Mouse (Mus musculus) liver, embryonic 13.5 days (tissue): ENCODE measurements around the gene Pxmp4. TPM values are rescaled to one million over a fixed set of nuclear protein-coding genes. Genes with fewer than 3 reads are reported as not detected.
A peak's percentile ranks its signal among the peaks of the same experiment; 100 is the strongest.

Experiments used
- ATAC-seq: fragments of 200-750 bp; cut with Nextera tagmentation; 2 replicates; pipeline ENCODE4 v1.8.0; 2017; ENCODE audit warnings: low read depth, mild to moderate bottlenecking, moderate number of reproducible peaks, moderate library complexity
- DNase-seq: peaks from one replicate; pipeline ENCODE4 v3.0.0; 2022
- H3K27ac ChIP-seq: fragments of 300-500 bp; sonication (generic); 2 replicates; pipeline ENCODE4 v1.5.1; 2015; ENCODE audit warnings: moderate library complexity, mild to moderate bottlenecking, inconsistent platforms
- H3K27me3 ChIP-seq: fragments of 300-500 bp; sonication (generic); 2 replicates; pipeline ENCODE4 v1.6.1; 2015; ENCODE audit warnings: mild to moderate bottlenecking, inconsistent platforms
- H3K36me3 ChIP-seq: fragments of 300-500 bp; sonication (generic); 2 replicates; pipeline ENCODE4 v1.6.1; 2015; ENCODE audit warnings: mild to moderate bottlenecking, inconsistent platforms
- H3K4me1 ChIP-seq: fragments of 300-500 bp; sonication (generic); replicated peaks from 2 replicates; pipeline ENCODE4 v1.6.1; 2015; ENCODE audit warnings: inconsistent platforms
- H3K4me2 ChIP-seq: fragments of 300-500 bp; sonication (generic); 2 replicates; pipeline ENCODE4 v1.6.1; 2015; ENCODE audit warnings: inconsistent platforms, mild to moderate bottlenecking, moderate library complexity
- H3K4me3 ChIP-seq: fragments of 300-500 bp; sonication (generic); replicated peaks from 2 replicates; pipeline ENCODE4 v1.5.1; 2015; ENCODE audit warnings: mild to moderate bottlenecking, inconsistent platforms
- H3K9ac ChIP-seq: fragments of 300-500 bp; sonication (generic); 2 replicates; pipeline ENCODE4 v1.6.1; 2015; ENCODE audit warnings: mild to moderate bottlenecking, inconsistent platforms
- H3K9me3 ChIP-seq: fragments of 300-500 bp; sonication (generic); replicated peaks from 2 replicates; pipeline ENCODE4 v1.6.1; 2016; ENCODE audit warnings: inconsistent platforms
- WGBS: fragments of 180-500 bp; shearing (Covaris S2); methylation state at CpG from one replicate; pipeline ENCODE4 v1.1.7; 2015; ENCODE audit not compliant: insufficient replicate concordance; 5-methylcytosine and 5-hydroxymethylcytosine counted together
- polyA plus RNA-seq: library from polyadenylated mRNA; unstranded; fragments of >200 nt; fragmentation: Nextera tagmentation; extraction: Ambion mirVana; gene quantifications from 2 replicates; pipeline ENCODE4 v1.2.1, GENCODE M21; 2015

Gene Pxmp4
- polyA plus RNA-seq, 1 experiment from 2014 or later, result 28.9 TPM

GRCm38 (mm10) chr2:154609050-154609767 lies 5.7 kb upstream of the Pxmp4 start:
- Histone ChIP-seq H3K27ac (no peak overlapping the region), H3K4me1 (peaks cover 48% of the 10 kb centered on the region), H3K4me2 (0 out of 2 replicates have a peak overlapping the region, but pooled peaks have one; percentile 8), H3K9ac (0 out of 2 replicates have a peak overlapping the region, but pooled peaks have one; percentile 3), H3K27me3 (no peaks in the 10 kb centered on the region), H3K36me3 (no peaks in the 10 kb centered on the region), H3K9me3 (no peaks in the 10 kb centered on the region), H3K4me3 (no peak overlapping the region)
- 42% methylated on average over 10 of the region's 10 CpGs for WGBS
- DNase-seq (no peak), ATAC-seq (no peak)

GRCm38 (mm10) chr2:154606965-154607364 lies 3.5 kb upstream of the Pxmp4 start:
- Histone ChIP-seq H3K36me3 (no peaks in the 10 kb centered on the region), H3K4me2 (no peak overlapping the region), H3K27ac (no peak overlapping the region), H3K27me3 (no peaks in the 10 kb centered on the region), H3K9me3 (no peaks in the 10 kb centered on the region), H3K9ac (no peak overlapping the region), H3K4me3 (no peak overlapping the region), H3K4me1 (peaks cover 47% of the 10 kb centered on the region)
- DNase-seq, result no peak
- WGBS, result 76% methylated on average over 1 of the region's 1 CpGs
- no peak for ATAC-seq

- Histone ChIP-seq H3K9me3 (no peaks in the 10 kb centered on the region), H3K36me3 (no peaks in the 10 kb centered on the region), H3K4me2 (peak overlapping the region; percentile 80), H3K27me3 (no peaks in the 10 kb centered on the region), H3K4me1 (peaks cover 50% of the 10 kb centered on the region), H3K4me3 (peak overlapping the region; percentile 54), H3K27ac (peak overlapping the region; percentile 87), H3K9ac (peak overlapping the region; percentile 72)
- ATAC-seq (no peak), DNase-seq (no peak)
- WGBS, result 16% methylated on average over 7 of the region's 7 CpGs
Observed at GRCm38 (mm10) chr2:154604156-154604555, 648 bp upstream of the Pxmp4 start.

GRCm38 (mm10) chr2:154603007-154603637 lies 386 bp downstream of the Pxmp4 start:
- H3K4me3 ChIP-seq, result peak overlapping the region; percentile 78
- no peaks in the 10 kb centered on the region for H3K36me3 ChIP-seq
- no peaks in the 10 kb centered on the region for H3K9me3 ChIP-seq
- H3K4me1 ChIP-seq, result peaks cover 50% of the 10 kb centered on the region
- ATAC-seq (no peak), DNase-seq (no peak)
- 4% methylated on average over 22 of the region's 22 CpGs for WGBS
- H3K9ac ChIP-seq, result peak overlapping the region; percentile 91
- H3K27me3 ChIP-seq, result no peaks in the 10 kb centered on the region
- peak overlapping the region; percentile 77 for H3K4me2 ChIP-seq
- H3K27ac ChIP-seq, result peak overlapping the region; percentile 91

- Histone ChIP-seq H3K4me2 (peak overlapping the region; percentile 17; the same call in 1 of the 2 replicates), H3K27ac (no peak overlapping the region), H3K9ac (no peak overlapping the region), H3K4me3 (no peak overlapping the region), H3K9me3 (no peaks in the 10 kb centered on the region), H3K27me3 (no peaks in the 10 kb centered on the region), H3K4me1 (peaks cover 58% of the 10 kb centered on the region), H3K36me3 (no peaks in the 10 kb centered on the region)
- WGBS, result 51% methylated on average over 3 of the region's 3 CpGs
- no peak for DNase-seq
- ATAC-seq, result no peak
Observed at GRCm38 (mm10) chr2:154601324-154601723, 2.2 kb downstream of the Pxmp4 start.

- Histone ChIP-seq H3K27ac (no peak overlapping the region), H3K36me3 (peaks cover 5% of the 10 kb centered on the region), H3K9me3 (no peaks in the 10 kb centered on the region), H3K9ac (no peak overlapping the region), H3K27me3 (no peaks in the 10 kb centered on the region), H3K4me2 (no peak overlapping the region), H3K4me3 (no peak overlapping the region), H3K4me1 (peaks cover 58% of the 10 kb centered on the region)
- no peak for ATAC-seq
- DNase-seq, result no peak
- WGBS, result 65% methylated on average over 6 of the region's 6 CpGs
Observed at GRCm38 (mm10) chr2:154600586-154600985, 2.9 kb downstream of the Pxmp4 start.

- no peak overlapping the region for H3K27ac ChIP-seq
- H3K9me3 ChIP-seq, result no peaks in the 10 kb centered on the region
- no peak overlapping the region for H3K4me3 ChIP-seq
- H3K4me1 ChIP-seq, result peaks cover 33% of the 10 kb centered on the region
- H3K36me3 ChIP-seq, result peaks cover 32% of the 10 kb centered on the region
- H3K4me2 ChIP-seq, result no peak overlapping the region
- ATAC-seq (no peak), DNase-seq (no peak)
- no peak overlapping the region for H3K9ac ChIP-seq
- H3K27me3 ChIP-seq, result no peaks in the 10 kb centered on the region
- 75% methylated on average over 3 of the region's 3 CpGs for WGBS
Observed at GRCm38 (mm10) chr2:154597399-154597798, 6.1 kb downstream of the Pxmp4 start.

GRCm38 (mm10) chr2:154595775-154596174 lies 7.7 kb downstream of the Pxmp4 start:
- no peak for ATAC-seq
- Histone ChIP-seq H3K36me3 (peaks cover 40% of the 10 kb centered on the region), H3K4me2 (no peak overlapping the region), H3K4me1 (peaks cover 21% of the 10 kb centered on the region), H3K4me3 (no peak overlapping the region), H3K9ac (no peak overlapping the region), H3K27ac (no peak overlapping the region), H3K9me3 (no peaks in the 10 kb centered on the region), H3K27me3 (no peaks in the 10 kb centered on the region)
- DNase-seq, result no peak
- WGBS, result 77% methylated on average over 5 of the region's 5 CpGs

- no peak overlapping the region for H3K9ac ChIP-seq
- no peak overlapping the region for H3K4me2 ChIP-seq
- H3K9me3 ChIP-seq, result no peaks in the 10 kb centered on the region
- 52% methylated on average over 3 of the region's 3 CpGs for WGBS
- peaks cover 40% of the 10 kb centered on the region for H3K36me3 ChIP-seq
- no peak for DNase-seq
- ATAC-seq, result no peak
- no peaks in the 10 kb centered on the region for H3K27me3 ChIP-seq
- no peak overlapping the region for H3K4me3 ChIP-seq
- H3K27ac ChIP-seq, result no peak overlapping the region
- H3K4me1 ChIP-seq, result peaks cover 7% of the 10 kb centered on the region; the same call in 1 of the 2 replicates
Observed at GRCm38 (mm10) chr2:154593025-154593424, 10.5 kb downstream of the Pxmp4 start.

GRCm38 (mm10) chr2:154591239-154591638 lies 12.3 kb downstream of the Pxmp4 start:
- WGBS, result 62% methylated on average over 3 of the region's 3 CpGs
- no peak overlapping the region for H3K27ac ChIP-seq
- H3K4me3 ChIP-seq, result no peak overlapping the region
- H3K4me1 ChIP-seq, result no peaks in the 10 kb centered on the region
- peaks cover 56% of the 10 kb centered on the region for H3K36me3 ChIP-seq
- ATAC-seq (no peak), DNase-seq (no peak)
- H3K27me3 ChIP-seq, result no peaks in the 10 kb centered on the region
- no peak overlapping the region for H3K9ac ChIP-seq
- H3K9me3 ChIP-seq, result no peaks in the 10 kb centered on the region
- no peak overlapping the region for H3K4me2 ChIP-seq

- ATAC-seq, result no peak
- Histone ChIP-seq H3K9me3 (no peaks in the 10 kb centered on the region), H3K36me3 (peaks cover 38% of the 10 kb centered on the region), H3K9ac (no peak overlapping the region), H3K27ac (no peak overlapping the region), H3K4me2 (no peak overlapping the region), H3K27me3 (no peaks in the 10 kb centered on the region), H3K4me3 (no peak overlapping the region), H3K4me1 (peaks cover 10% of the 10 kb centered on the region)
- 78% methylated on average over 4 of the region's 4 CpGs for WGBS
- no peak for DNase-seq
Observed at GRCm38 (mm10) chr2:154589051-154589450, 14.5 kb downstream of the Pxmp4 start.
